Mouse (Mus musculus) CH12F3 (cell line): ENCODE data around the gene Pigc.

ENCODE experiments used
- in situ Hi-C: fragments of 300-500 bp; cut with MboI; formaldehyde crosslinking; loops from 2 replicates; pipeline ENCODE4 v1.14.3; 2020; ENCODE audit warnings: low sequenced_read_pairs

The Pigc gene

DNA sequence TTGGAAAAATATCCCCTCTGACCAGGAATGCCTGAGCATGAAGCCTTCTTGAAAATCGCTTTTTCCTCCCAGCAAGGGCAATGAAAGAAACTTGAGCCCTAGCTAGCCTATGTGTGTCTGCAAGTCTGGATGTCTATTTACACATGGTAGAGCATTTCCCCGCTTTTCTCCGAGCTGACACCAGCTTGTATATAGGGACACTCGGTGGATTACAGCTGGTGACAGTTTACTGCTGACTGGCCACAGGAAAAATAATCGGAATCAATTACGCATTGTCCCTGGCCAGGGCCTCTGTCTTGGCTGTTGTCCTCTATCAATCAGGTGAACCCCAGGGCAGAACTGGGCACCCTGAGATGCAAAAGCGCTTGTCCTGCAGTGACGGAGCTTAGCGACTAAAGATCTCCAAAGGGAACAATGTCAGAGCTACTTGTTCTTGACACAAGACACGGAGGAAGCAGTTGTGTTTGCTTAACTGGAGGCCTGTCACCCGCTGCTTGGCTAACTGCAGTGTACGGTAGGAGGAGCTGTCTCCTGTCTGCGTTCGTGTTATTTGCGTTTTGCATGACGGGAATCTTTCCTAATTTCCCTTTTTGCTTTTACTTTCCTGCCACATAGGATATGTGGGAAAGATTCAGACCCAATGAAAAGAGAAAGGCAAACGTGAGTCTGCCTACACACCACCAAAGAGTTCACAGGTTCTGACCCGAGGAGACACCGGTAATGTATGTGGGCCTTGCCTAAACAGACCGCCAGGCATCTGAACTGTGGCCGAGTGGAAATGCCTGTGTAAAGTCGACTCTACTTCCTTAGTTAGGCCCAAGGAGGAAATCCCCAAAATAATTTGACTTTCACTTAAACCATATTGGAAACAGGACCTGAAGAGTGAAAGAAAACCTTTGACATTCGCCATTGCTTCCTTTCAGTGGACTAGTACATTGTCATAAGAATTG, 36.1 kb downstream of the Pigc start:
- in situ Hi-C loops = loop anchor here (5.0 kb wide), 1 partner anchor 307 kb away; no protein-coding TSS in a partner anchor

- in situ Hi-C loops = no loop called here
Observed at GRCm38 (mm10) chr1:162006109-162006508, 37.1 kb downstream of the Pigc start.

DNA sequence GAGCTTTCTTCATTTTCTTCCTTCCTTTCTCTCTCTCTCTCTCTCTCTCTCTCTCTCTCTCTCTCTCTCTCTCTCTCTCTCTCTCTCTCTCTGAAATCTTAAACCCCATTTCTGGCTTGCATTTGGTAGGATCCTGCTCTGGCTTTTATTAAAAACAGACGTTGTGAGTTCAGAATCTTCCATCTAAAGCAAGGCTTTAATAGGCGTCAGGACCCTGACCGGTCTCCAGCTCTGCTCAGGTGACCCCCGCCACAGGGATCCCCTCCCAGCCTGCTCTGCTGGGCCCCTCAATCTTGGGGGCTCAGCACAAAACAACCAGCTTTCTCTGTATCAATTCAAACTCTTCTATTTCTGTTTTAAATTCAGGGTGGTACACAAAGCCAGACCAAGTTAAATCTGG, 39.2 kb downstream of the Pigc start:
- in situ Hi-C loops = no loop called here

DNA sequence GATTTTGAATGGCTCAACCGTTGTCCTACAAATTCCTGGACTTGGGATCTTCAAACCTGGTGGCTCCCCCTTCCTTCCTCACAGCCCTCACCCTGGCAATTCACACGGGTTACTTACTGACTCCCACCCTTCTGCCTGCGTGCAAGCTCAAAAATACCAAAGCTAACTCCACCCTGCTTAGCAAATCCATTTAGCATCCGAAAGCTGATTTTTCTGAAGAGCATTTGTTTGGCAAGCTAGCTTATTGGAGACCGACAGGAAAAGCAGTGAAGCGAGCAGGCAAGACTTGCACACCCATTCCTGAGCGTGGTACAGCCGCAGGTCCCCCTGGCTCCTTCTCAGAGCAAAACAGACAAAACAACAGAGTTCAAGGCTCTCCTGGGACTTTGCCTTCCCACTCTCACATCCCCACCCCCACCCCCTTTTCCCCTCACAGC, 39.7 kb downstream of the Pigc start:
- in situ Hi-C loops = no loop called here

DNA sequence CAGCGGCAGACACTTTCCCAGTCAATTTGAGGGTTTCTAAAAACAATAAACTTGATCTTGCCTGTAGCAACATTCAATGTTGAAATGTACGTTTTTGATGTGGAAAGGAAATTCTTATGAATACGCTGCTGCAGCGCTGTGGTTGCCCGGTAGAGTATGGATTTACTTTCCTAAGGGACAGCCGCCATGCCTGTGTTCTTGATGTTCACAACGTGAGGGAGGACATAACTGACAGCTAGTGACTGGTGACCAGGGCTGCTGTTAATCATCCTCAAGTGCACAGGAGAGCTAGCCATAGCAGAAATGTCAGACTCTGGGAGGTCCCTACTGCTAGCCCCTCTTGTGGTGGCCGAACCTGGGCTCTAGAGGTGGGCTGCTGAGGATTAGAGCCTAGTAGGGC, 40.1 kb downstream of the Pigc start:
- in situ Hi-C loops = no loop called here

GRCm38 (mm10) chr1:162011523-162012245, 42.7 kb downstream of the Pigc start:
- in situ Hi-C loops = no loop called here

GRCm38 (mm10) chr1:162013561-162013960, 44.6 kb downstream of the Pigc start:
- in situ Hi-C loops = no loop called here

DNA sequence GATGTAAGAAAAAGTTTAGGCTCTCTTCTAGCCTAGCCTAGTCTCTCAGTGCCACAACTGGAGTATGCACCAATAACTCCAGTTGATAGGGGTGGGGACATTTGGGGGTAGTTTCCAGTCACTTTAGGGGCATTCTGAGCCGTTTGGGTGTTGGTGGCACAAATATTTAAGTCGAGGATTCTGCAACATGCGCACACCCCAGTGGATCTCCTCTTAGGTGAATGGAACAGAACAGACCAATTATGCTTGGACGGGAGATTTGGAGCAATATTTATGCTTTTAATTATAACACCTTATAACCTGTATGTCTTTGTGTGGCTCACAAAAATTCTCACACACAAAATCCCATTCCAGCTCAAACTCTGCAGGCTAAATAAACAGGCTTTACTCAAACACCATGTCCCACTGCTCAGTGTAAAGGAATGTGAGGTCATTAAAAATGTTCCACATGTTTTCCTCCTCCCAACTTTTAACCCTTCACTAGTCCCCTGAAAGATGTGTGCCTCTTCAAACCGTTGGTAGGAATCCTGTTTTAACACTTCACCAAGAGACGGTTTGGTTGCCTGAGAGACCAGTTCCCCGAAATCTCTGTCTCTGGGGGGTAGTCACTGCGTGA, 46.4 kb downstream of the Pigc start:
- in situ Hi-C loops = no loop called here

- in situ Hi-C loops = no loop called here
Observed at GRCm38 (mm10) chr1:162016982-162017381, 48.0 kb downstream of the Pigc start.

- in situ Hi-C loops = no loop called here
Observed at GRCm38 (mm10) chr1:162017975-162018600, 49.1 kb downstream of the Pigc start.

- in situ Hi-C loops = no loop called here
Observed at GRCm38 (mm10) chr1:162018601-162018977, 49.6 kb downstream of the Pigc start.

GRCm38 (mm10) chr1:162020303-162020731, 51.3 kb downstream of the Pigc start:
- in situ Hi-C loops = no loop called here

GRCm38 (mm10) chr1:162020766-162021165, 51.8 kb downstream of the Pigc start:
- in situ Hi-C loops = no loop called here
